Mouse (Mus musculus): Measurements from ENCODE around the gene Map2k3.

GRCm38 (mm10) chr11:60922195-60922594 lies 9.6 kb upstream of the Map2k3 start:
- TF ChIP-seq POLR2A (IDR thresholded peaks at IDR 0.05; ENCODE audit: control insufficient read depth, extremely low read depth, insufficient read depth, low read length, poor library complexity) (no peak), CTCF (IDR thresholded peaks at IDR 0.05; ENCODE audit: borderline replicate concordance, control insufficient read depth, extremely low read depth, insufficient read depth, low read length, poor library complexity) (no peak)

All from thymus, adult 2 months (tissue).